Mouse (Mus musculus): ENCODE measurements around the gene Fbxo47.

GRCm38 (mm10) chr11:97810356-97810755 lies 73.6 kb downstream of the Fbxo47 start:
- TF ChIP-seq USF1 (IDR thresholded peaks at IDR 0.05; ENCODE audit: low read depth, low read length) (no peak), UBTF (IDR thresholded peaks at IDR 0.05; ENCODE audit: borderline replicate concordance, insufficient read depth, low read depth, low read length) (no peak), MAZ (IDR thresholded peaks at IDR 0.05; ENCODE audit: low read depth, low read length) (no peak), POLR2A (IDR thresholded peaks at IDR 0.05; ENCODE audit: control insufficient read depth in 1 of 2, insufficient read depth in 1 of 2, low read depth in 1 of 2, low read length in 2 of 2, poor library complexity in 1 of 2) (no peak), E2F4 (IDR thresholded peaks at IDR 0.05; ENCODE audit: borderline replicate concordance, low read depth, low read length) (no peak), TBP (IDR thresholded peaks at IDR 0.05; ENCODE audit: low read depth, low read length) (no peak)

Measured in MEL (cell line).